ENCODE assay signal across 8 mouse cellular contexts in the genomic region with DNA sequence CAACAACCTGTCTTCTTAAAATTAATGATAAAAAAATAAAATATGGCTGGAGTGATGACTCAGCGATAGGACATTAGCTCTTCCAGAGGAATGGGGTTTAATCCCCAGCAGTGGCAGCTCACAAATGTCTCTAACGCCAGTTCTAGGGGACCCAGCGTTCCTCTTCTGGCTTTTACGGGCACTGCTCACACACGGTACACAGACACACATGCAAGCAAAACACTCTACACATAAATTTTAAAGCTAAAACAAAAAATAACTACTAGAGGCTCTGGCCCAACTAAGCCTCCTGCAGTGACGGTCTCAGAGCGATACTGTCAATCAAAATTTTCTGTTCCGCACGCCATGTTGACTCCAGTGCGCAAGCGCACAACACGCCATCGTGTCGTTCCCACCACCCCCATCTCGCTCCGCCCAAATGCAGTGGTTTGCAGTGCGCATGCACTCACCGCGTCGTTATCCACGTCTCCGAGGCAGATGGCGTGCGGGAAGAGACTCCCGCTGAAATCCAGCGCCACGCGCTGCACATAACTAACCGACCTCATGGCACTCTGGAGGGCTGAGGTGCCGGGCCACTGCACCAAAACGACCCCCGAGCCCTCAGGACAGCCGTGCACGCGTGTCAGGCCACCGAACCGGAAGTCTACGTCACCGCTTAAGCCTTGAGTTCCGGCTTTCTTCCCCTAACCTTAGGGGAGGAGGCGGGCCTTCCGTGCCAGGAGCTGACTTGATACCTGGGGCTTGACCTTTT. TPM values are rescaled to one million over a fixed set of nuclear protein-coding genes. Genes with fewer than 3 reads are reported as not detected.
DNase-seq lines count a peak whose midpoint lies in the region; ATAC-seq and TF ChIP-seq lines count a peak whose summit lies in the region.

A gene (minus strand): TSS at position 663 of the 751 bp plus-strand sequence.

- no peaks in the 10 kb centered on the region for H3K27me3 ChIP-seq in embryonic facial prominence, embryonic 14.5 days (replicated peaks; ENCODE audit: control insufficient read depth, insufficient read depth, low read length)
- no peaks in the 10 kb centered on the region for H3K27me3 ChIP-seq in limb, embryonic 14.5 days (ENCODE audit: control insufficient read depth, insufficient read depth, low read length)
- H3K27me3 ChIP-seq in midbrain, postnatal 0 days (ENCODE audit: insufficient read depth, low read length), result no peaks in the 10 kb centered on the region

- peak within 1 kb of the TSS; percentile 78 for H3K9ac ChIP-seq in embryonic facial prominence, embryonic 14.5 days (ENCODE audit: low read depth, low read length)
- peak within 1 kb of the TSS; percentile 86 for H3K9ac ChIP-seq in limb, embryonic 14.5 days (ENCODE audit: low read depth, low read length, severe bottlenecking)
- H3K9ac ChIP-seq in midbrain, postnatal 0 days (replicated peaks; ENCODE audit: low read length, poor library complexity, severe bottlenecking), result peak within 1 kb of the TSS; percentile 58

- H3K36me3 ChIP-seq in embryonic facial prominence, embryonic 14.5 days (ENCODE audit: control insufficient read depth, insufficient read depth, low read length), result peaks cover 19% of the 10 kb centered on the region
- peaks cover 13% of the 10 kb centered on the region for H3K36me3 ChIP-seq in limb, embryonic 14.5 days (ENCODE audit: control insufficient read depth, insufficient read depth, low read length)
- peaks cover 7% of the 10 kb centered on the region; the same call in 1 of the 2 replicates for H3K36me3 ChIP-seq in midbrain, postnatal 0 days (ENCODE audit: insufficient read depth, low read length)

- peak within 1 kb of the TSS; percentile 71 for H3K4me3 ChIP-seq in embryonic facial prominence, embryonic 14.5 days (ENCODE audit: low read depth, low read length)
- H3K4me3 ChIP-seq in limb, embryonic 14.5 days (replicated peaks; ENCODE audit: low read length), result peak within 1 kb of the TSS; percentile 50
- H3K4me3 ChIP-seq in midbrain, postnatal 0 days (ENCODE audit: low read depth, low read length), result peak within 1 kb of the TSS; percentile 43

- under 1% methylated on average over 41 of the region's 42 CpGs for WGBS in embryonic facial prominence, embryonic 14.5 days
- WGBS in limb, embryonic 14.5 days, result under 1% methylated on average over 42 of the region's 42 CpGs
- WGBS in midbrain, postnatal 0 days, result under 1% methylated on average over 42 of the region's 42 CpGs

- peak; percentile 88; the same call in 1 of the 2 replicates for TF ChIP-seq POLR2A in limb, embryonic 14.5 days (IDR thresholded peaks at IDR 0.05; ENCODE audit: borderline replicate concordance, extremely low read depth, insufficient read depth, insufficient read length)

- peak; percentile 95 for ATAC-seq in embryonic facial prominence, embryonic 14.5 days (ENCODE audit: low read depth)
- ATAC-seq in limb, embryonic 14.5 days (ENCODE audit: low FRiP score, low read depth), result peak; percentile 95
- peak; percentile 95 for ATAC-seq in midbrain, postnatal 0 days (ENCODE audit: low FRiP score)

- H3K4me2 ChIP-seq in embryonic facial prominence, embryonic 14.5 days (ENCODE audit: low read depth, low read length), result peak within 1 kb of the TSS; percentile 74
- peak within 1 kb of the TSS; percentile 53 for H3K4me2 ChIP-seq in limb, embryonic 14.5 days (replicated peaks; ENCODE audit: low read depth, low read length, severe bottlenecking)
- peak within 1 kb of the TSS; percentile 71 for H3K4me2 ChIP-seq in midbrain, postnatal 0 days (ENCODE audit: low read depth, low read length, poor library complexity, severe bottlenecking)

- DNase-seq in 3T3-L1 (ENCODE audit: low read depth, low spot score), result peak; percentile 99
- DNase-seq in adrenal gland, postnatal 4 days (ENCODE audit: low spot score in 2 of 2), result peak; percentile 76 to 91
- DNase-seq in embryonic facial prominence, embryonic 14.5 days (ENCODE audit: low spot score), result peak; percentile 98
- DNase-seq in heart, adult 8-10 months (ENCODE audit: low spot score), result peak; percentile 97
- peak; percentile 98 for DNase-seq in kidney, adult 9 months
- peak; percentile 94 for DNase-seq in limb, embryonic 14.5 days (ENCODE audit: low spot score)
- DNase-seq in midbrain, postnatal 0 days (ENCODE audit: low spot score), result peak; percentile 98
- peak; percentile 89 to 90 for DNase-seq in spleen, postnatal 14 days (ENCODE audit: low spot score in 2 of 2)

- no peaks in the 10 kb centered on the region for H3K9me3 ChIP-seq in embryonic facial prominence, embryonic 14.5 days (ENCODE audit: control insufficient read depth, low read length)
- no peaks in the 10 kb centered on the region for H3K9me3 ChIP-seq in limb, embryonic 14.5 days (ENCODE audit: control insufficient read depth, low read length)
- no peaks in the 10 kb centered on the region for H3K9me3 ChIP-seq in midbrain, postnatal 0 days (ENCODE audit: low read length)

- H3K4me1 ChIP-seq in embryonic facial prominence, embryonic 14.5 days (ENCODE audit: control insufficient read depth, insufficient read depth, low read length), result peaks cover 5% of the 10 kb centered on the region; the same call in 1 of the 2 replicates
- H3K4me1 ChIP-seq in limb, embryonic 14.5 days (ENCODE audit: control insufficient read depth, insufficient read depth, low read length), result 0 out of 2 replicates have a peak, but pooled peaks cover 3% of the 10 kb centered on the region
- no peaks in the 10 kb centered on the region for H3K4me1 ChIP-seq in midbrain, postnatal 0 days (ENCODE audit: insufficient read depth, low read length)

- no peak for TF ChIP-seq CTCF in midbrain, postnatal 0 days (IDR thresholded peaks at IDR 0.05)

- peak within 1 kb of the TSS; percentile 95 for H3K27ac ChIP-seq in embryonic facial prominence, embryonic 14.5 days (replicated peaks; ENCODE audit: low read depth, low read length)
- peak within 1 kb of the TSS; percentile 97 for H3K27ac ChIP-seq in limb, embryonic 14.5 days (replicated peaks; ENCODE audit: low read depth, low read length)
- peak within 1 kb of the TSS; percentile 97 for H3K27ac ChIP-seq in midbrain, postnatal 0 days (ENCODE audit: low read depth, low read length)

RNA-seq across cellular contexts. Expression of the gene that starts here (rescaled TPM):
- total RNA-seq in adrenal gland, postnatal 4 days (2021), result 10 to 100 TPM; 30.8 to 43.9 TPM
- polyA plus RNA-seq in embryonic facial prominence, embryonic 14.5 days (2014; fragmentation: Nextera tagmentation; extraction: Ambion mirVana), result 22.5 and 27.6 TPM in 2 replicates
- total RNA-seq in heart, adult 8-10 months (2022), result 10 to 100 TPM; 16.0 to 20.0 (median 16.9) TPM
- 34.5 and 41.5 TPM in 2 replicates for polyA plus RNA-seq in limb, embryonic 14.5 days (2012; rRNA removed)
- 29.0 and 32.1 TPM in 2 replicates for polyA plus RNA-seq in limb, embryonic 14.5 days (2014; fragmentation: Nextera tagmentation; extraction: Ambion mirVana)
- 37.3 and 40.2 TPM in 2 replicates for total RNA-seq in midbrain, postnatal 0 days (2014; rRNA removed)
- 37.4 and 41.5 TPM in 2 replicates for polyA plus RNA-seq in midbrain, postnatal 0 days (2015; fragmentation: Nextera tagmentation; extraction: Ambion mirVana)

Comparison
In these comparisons a context has a peak if more than half of its experiments do, and no peak if none do; other contexts are left out.
1. Peak in every context shown above with its lines: DNase-seq, ATAC-seq, H3K4me3 ChIP-seq and H3K27ac ChIP-seq.